Mouse (Mus musculus) spleen, postnatal 36 days (tissue): Measurements from ENCODE around the gene Ptbp1.

Experiments
- DNase-seq, 2 experiments: peaks; one replicate each; pipeline ENCODE4 v3.0.0; 2022; ENCODE audit warnings: low spot score in 2 of 2, mixed read lengths in 1 of 2

Ptbp1 gene

GRCm38 (mm10) chr10:79859116-79859515 lies 4.9 kb downstream of the Ptbp1 start:
- no peak for DNase-seq

GRCm38 (mm10) chr10:79860079-79860911 lies 6.1 kb downstream of the Ptbp1 start:
- no peak for DNase-seq

GRCm38 (mm10) chr10:79861230-79862048 lies 7.2 kb downstream of the Ptbp1 start:
- DNase-seq, result no peak

- DNase-seq, result no peak
Observed at GRCm38 (mm10) chr10:79862049-79862788, 8.0 kb downstream of the Ptbp1 start.

DNA sequence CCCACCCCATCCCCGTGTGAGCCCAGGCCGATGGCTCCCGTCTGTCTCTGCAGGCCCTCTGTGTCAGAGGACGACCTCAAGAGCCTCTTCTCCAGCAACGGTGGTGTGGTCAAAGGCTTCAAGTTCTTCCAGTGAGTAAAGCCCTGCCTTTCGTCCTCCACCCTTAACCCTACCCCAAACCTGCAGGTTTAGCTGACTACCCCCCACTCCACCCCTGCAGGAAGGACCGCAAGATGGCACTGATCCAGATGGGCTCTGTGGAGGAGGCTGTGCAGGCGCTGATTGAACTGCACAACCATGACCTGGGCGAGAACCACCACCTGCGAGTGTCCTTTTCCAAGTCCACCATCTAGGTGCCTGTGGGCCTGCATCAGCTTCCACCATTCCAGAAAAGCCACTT lies 8.7 kb downstream of the Ptbp1 start:
- no peak for DNase-seq

GRCm38 (mm10) chr10:79864351-79865188 lies 10.3 kb downstream of the Ptbp1 start:
- DNase-seq, result no peak

DNA sequence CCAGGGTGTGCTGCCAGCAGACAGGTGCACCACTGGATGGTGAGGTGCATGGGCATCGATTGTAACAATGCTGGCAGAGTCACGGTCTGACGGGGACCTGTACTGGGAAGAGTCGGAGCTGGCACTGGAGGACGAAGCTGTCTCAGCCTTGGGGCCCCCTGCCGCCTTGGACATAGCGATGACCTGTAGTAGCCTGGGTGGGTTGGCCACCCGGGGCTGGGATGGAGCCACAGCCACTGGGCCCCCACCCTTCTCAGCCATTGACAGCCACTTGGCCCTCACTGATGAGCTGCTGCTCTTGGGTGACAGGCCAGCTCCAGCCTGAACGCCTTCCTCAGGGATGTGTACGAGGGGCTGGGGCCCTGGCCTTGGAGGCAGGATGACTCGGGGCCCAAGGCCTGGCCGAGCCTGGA lies 11.0 kb downstream of the Ptbp1 start:
- DNase-seq, result no peak

- DNase-seq, result no peak
Observed at GRCm38 (mm10) chr10:79865801-79866295, 11.6 kb downstream of the Ptbp1 start.

DNA sequence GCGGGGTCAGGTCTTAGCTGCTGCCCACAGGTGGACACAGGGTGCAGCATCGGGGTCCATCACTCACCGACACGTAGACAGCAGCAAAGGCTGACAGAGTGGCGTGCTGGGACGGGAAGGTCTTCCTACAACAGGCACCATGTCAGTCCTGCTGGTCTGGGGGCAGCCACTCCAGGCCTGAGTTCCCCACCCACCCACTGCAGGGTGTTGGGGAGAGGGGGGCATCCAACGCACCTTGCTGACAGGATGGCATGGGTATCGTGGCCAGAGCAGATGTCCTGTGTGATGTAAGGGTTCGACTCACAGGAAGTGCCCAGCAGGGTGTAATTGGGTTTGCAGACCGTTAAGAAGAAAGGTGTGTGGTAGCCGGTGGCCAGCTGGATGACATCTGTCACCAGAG lies 12.4 kb downstream of the Ptbp1 start:
- DNase-seq, result no peak

DNA sequence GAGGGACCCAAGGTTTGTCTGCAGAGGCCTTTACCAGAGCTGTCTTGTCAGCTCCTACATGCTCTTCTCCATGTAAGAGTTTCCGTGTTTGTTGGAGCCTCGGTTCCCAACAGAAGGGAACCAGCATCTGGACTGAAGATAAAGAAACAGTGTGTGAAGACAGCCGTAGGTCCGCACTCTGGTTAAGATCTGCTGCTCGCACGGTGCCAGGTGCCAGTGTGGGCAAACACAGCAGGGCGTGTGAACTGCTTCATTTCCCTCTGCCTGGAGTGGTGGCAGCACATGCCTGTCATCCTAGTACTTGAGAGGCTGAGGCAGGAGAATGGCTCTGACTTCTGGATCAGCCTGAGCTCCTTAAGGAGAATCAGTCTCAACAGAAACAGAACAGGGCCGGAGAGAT lies 17.6 kb downstream of the Ptbp1 start:
- DNase-seq, result no peak

DNA sequence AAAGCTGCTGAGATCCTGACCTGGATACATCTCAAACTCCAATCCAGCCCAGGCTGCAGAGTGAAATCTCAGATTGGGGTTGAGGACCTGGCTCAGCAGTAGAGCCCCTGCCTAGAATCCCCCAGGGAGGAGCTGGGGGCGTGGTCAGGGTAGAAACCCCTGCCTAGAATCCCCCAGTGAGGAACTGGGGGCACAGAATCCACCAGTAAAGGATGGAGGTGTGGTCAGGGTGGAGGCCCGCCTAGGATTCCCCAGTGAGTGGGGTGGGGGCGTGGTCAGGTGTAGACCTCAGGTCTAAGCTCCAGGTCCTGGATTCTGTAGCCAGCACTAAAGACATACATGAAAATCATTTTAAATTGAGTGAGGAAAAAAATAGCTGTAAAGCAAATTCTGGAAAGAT lies 18.6 kb downstream of the Ptbp1 start:
- no peak for DNase-seq

DNA sequence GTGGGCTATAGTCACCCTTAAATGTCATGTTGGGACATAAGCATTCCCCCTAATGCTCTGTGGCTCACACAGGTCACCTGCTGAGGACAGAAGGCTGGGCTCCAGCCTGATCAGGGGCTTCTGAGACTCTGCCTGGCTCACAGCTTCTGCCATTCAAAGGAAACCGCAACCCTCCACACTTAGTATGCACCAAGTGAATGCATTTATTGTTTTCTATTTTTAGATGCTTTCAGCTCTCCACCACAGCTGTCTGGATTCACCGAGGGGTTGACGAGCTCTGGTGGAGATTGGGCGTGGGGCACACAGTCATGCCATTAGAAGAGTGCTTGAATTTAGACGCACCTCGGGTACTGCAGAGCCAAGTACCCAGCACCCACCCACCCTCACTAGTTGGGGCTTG lies 19.1 kb downstream of the Ptbp1 start:
- DNase-seq, result no peak

- no peak for DNase-seq
Observed at GRCm38 (mm10) chr10:79873715-79874289, 19.6 kb downstream of the Ptbp1 start.

GRCm38 (mm10) chr10:79874290-79874862 lies 20.1 kb downstream of the Ptbp1 start, which contains the start of the genes Prtn3 and Plppr3:
Prtn3 (plus strand) TSS chr10:79874476.
Plppr3 (minus strand) TSS chr10:79874634.
- no peak for DNase-seq

DNA sequence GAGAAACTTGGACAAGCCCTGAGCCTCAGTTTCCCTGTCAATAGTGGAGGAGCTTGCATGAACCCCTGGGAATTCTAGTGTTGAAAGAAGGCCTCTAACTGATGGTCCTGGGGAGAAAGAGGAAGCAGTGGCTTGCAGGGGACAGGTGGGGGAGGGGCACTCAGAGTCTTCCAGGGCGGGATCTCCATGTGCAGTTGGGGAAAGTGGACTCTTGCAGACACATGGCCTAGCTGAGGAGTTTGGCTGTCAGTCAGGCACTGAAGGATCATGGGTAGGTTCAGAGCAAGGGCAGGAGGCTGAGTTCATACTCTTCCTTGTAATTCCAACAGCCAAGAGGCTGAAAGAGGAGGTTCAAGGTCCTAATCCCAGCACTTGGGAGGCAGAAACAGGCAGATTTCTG lies 22.9 kb downstream of the Ptbp1 start:
- DNase-seq, result no peak

- DNase-seq, result peak in 1 of 2 experiments; percentile 51
Observed at GRCm38 (mm10) chr10:79877757-79878156, 23.5 kb downstream of the Ptbp1 start.

DNA sequence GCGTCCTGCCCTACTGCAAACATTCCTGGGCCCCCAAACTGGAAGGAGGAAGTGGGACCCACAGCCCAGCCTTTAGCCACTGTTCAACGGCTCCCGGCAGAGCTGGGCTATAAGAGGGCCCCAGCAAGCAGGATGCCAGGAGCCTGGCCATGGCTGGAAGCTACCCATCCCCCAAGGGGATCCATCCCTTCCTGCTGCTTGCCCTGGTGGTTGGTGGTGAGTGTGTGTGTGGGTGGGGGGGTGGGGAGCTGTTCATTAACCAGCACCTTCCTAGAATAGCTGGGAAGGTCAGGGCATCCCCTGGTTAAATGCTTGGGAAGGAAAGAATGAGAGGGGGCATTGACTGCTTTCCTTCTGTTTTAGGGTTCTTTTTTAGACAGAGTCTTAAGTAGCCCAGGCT lies 25.3 kb downstream of the Ptbp1 start:
- no peak for DNase-seq

DNA sequence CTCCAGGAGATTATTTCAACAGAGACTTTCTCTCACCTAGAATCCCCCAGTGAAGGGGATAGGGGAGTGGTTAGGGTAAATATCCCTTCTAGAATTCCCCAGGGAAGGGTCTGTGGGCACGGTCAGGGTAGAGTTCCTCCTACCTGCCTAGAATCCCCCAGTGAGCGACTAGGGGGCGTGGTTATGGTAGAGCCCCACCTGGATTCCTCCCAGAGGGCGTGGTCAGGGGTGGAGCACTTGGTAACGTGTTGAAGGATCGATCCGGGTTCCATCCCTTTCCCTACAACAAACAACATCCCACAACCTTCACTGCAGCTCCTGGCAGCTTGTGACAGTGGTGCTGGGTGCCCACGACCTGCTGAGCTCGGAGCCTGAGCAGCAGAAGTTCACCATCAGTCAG lies 26.5 kb downstream of the Ptbp1 start:
- DNase-seq, result peak; percentile 47 to 58

DNA sequence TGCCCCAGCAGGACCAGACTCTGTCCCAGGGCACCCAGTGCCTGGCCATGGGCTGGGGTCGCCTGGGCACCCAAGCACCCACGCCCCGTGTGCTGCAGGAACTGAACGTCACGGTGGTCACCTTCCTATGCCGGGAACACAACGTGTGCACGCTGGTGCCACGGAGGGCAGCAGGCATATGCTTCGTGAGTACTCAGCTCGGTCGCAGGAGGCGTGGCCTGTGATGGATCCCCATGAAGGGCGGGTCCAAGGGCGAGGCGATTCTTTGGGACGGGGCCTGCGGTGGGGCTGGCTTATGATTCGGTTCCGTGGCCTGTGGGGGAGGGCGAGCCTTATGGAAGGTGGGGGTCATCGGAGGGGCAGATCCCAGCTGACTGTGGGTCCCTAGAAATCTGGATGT lies 27.8 kb downstream of the Ptbp1 start:
- DNase-seq, result no peak
